22 mouse cellular contexts compared by ENCODE assay signal in genomic region chrX:143044296-143044695, GRCm38 (mm10). TPM values are rescaled to one million over a fixed set of nuclear protein-coding genes. Genes with fewer than 3 reads are reported as not detected.
DNase-seq lines count a peak whose midpoint lies in the region; ATAC-seq and TF ChIP-seq lines count a peak whose summit lies in the region.
"Had no signal": no experiment of that assay in that cellular context is flagged by ENCODE, and none has a peak within 500 bp of the region (broad histone marks: within the 10 kb centered on the region; RNA-seq: fewer than 3 reads in every experiment).

No protein-coding gene starts in this region.

- no peaks in the 10 kb centered on the region for H3K4me1 ChIP-seq in stomach, embryonic 14.5 days (ENCODE audit: control insufficient read depth, insufficient read depth, low read length)
- no peaks in the 10 kb centered on the region for H3K4me1 ChIP-seq in stomach, postnatal 0 days (replicated peaks; ENCODE audit: control insufficient read depth, insufficient read depth)
- H3K4me1 ChIP-seq in liver, postnatal 0 days (ENCODE audit: insufficient read depth): no peaks in the 10 kb centered on the region
- no peaks in the 10 kb centered on the region for H3K4me1 ChIP-seq in hindbrain, embryonic 14.5 days (replicated peaks; ENCODE audit: control insufficient read depth, insufficient read depth, low read length)
- H3K4me1 ChIP-seq: heart, embryonic 13.5 days; hindbrain, embryonic 15.5 days; intestine, embryonic 15.5 days; lung, embryonic 15.5 days; midbrain, embryonic 13.5 days; neural tube, embryonic 12.5 days had no signal

- 93% methylated on average over 4 of the region's 4 CpGs for WGBS in stomach, embryonic 14.5 days
- 89% methylated on average over 4 of the region's 4 CpGs for WGBS in stomach, postnatal 0 days
- 58% methylated on average over 4 of the region's 4 CpGs for WGBS in liver, postnatal 0 days (ENCODE audit: insufficient replicate concordance)
- 96% methylated on average over 4 of the region's 4 CpGs for WGBS in hindbrain, embryonic 14.5 days

- no peak overlapping the region for H3K4me2 ChIP-seq in stomach, embryonic 14.5 days (replicated peaks; ENCODE audit: low read depth, low read length)
- H3K4me2 ChIP-seq in stomach, postnatal 0 days (replicated peaks; ENCODE audit: low read depth): no peak overlapping the region
- H3K4me2 ChIP-seq in liver, postnatal 0 days (ENCODE audit: low read depth, low read length): no peak overlapping the region
- H3K4me2 ChIP-seq in hindbrain, embryonic 14.5 days (replicated peaks): no peak overlapping the region
- H3K4me2 ChIP-seq: heart, embryonic 13.5 days; hindbrain, embryonic 15.5 days; intestine, embryonic 15.5 days; lung, embryonic 15.5 days; midbrain, embryonic 13.5 days; neural tube, embryonic 12.5 days had no signal

- no peaks in the 10 kb centered on the region for H3K9me3 ChIP-seq in stomach, embryonic 14.5 days (ENCODE audit: control insufficient read depth, low read depth, low read length)
- H3K9me3 ChIP-seq in stomach, postnatal 0 days (ENCODE audit: control insufficient read depth, low read length): no peaks in the 10 kb centered on the region
- no peaks in the 10 kb centered on the region for H3K9me3 ChIP-seq in liver, postnatal 0 days (ENCODE audit: low read length)
- H3K9me3 ChIP-seq in hindbrain, embryonic 14.5 days (ENCODE audit: control insufficient read depth, low read length): no peaks in the 10 kb centered on the region
- H3K9me3 ChIP-seq: heart, embryonic 13.5 days; hindbrain, embryonic 15.5 days; intestine, embryonic 15.5 days; lung, embryonic 15.5 days; midbrain, embryonic 13.5 days; neural tube, embryonic 12.5 days had no signal

- TF ChIP-seq EP300 in stomach, postnatal 0 days (optimal IDR thresholded peaks at IDR 0.05): no peak
- TF ChIP-seq EP300 in liver, postnatal 0 days (IDR thresholded peaks at IDR 0.05; ENCODE audit: low read depth): peak; percentile 78

- ATAC-seq in stomach, embryonic 14.5 days (ENCODE audit: insufficient number of reproducible peaks, insufficient read depth, low FRiP score, low read depth): peak; percentile 10; the same call in 1 of the 2 replicates
- ATAC-seq in stomach, postnatal 0 days (ENCODE audit: low FRiP score, low TSS enrichment): no peak
- ATAC-seq in liver, postnatal 0 days: peak; percentile 92
- ATAC-seq in hindbrain, embryonic 14.5 days (ENCODE audit: low FRiP score): no peak
- ATAC-seq: intestine, embryonic 15.5 days; midbrain, embryonic 13.5 days had no signal

- no peaks in the 10 kb centered on the region for H3K36me3 ChIP-seq in stomach, embryonic 14.5 days (ENCODE audit: control insufficient read depth, insufficient read depth, low read length)
- no peaks in the 10 kb centered on the region for H3K36me3 ChIP-seq in stomach, postnatal 0 days (ENCODE audit: control insufficient read depth, insufficient read depth, low read length)
- H3K36me3 ChIP-seq in liver, postnatal 0 days (replicated peaks; ENCODE audit: insufficient read depth, low read length): no peaks in the 10 kb centered on the region
- H3K36me3 ChIP-seq in hindbrain, embryonic 14.5 days (replicated peaks; ENCODE audit: control insufficient read depth, insufficient read depth): no peaks in the 10 kb centered on the region
- H3K36me3 ChIP-seq: heart, embryonic 13.5 days; hindbrain, embryonic 15.5 days; intestine, embryonic 15.5 days; lung, embryonic 15.5 days; midbrain, embryonic 13.5 days; neural tube, embryonic 12.5 days had no signal

- H3K27me3 ChIP-seq in stomach, embryonic 14.5 days (ENCODE audit: control insufficient read depth, insufficient read depth, low read length): no peaks in the 10 kb centered on the region
- H3K27me3 ChIP-seq in stomach, postnatal 0 days (ENCODE audit: control insufficient read depth, insufficient read depth, low read length): no peaks in the 10 kb centered on the region
- no peaks in the 10 kb centered on the region for H3K27me3 ChIP-seq in liver, postnatal 0 days (ENCODE audit: insufficient read depth, low read length)
- no peaks in the 10 kb centered on the region for H3K27me3 ChIP-seq in hindbrain, embryonic 14.5 days (ENCODE audit: control insufficient read depth, insufficient read depth, low read length)
- H3K27me3 ChIP-seq: CH12.LX; hindbrain, embryonic 15.5 days; intestine, embryonic 15.5 days; lung, embryonic 15.5 days; neural tube, embryonic 12.5 days had no signal

- no peak for TF ChIP-seq CTCF in stomach, postnatal 0 days (IDR thresholded peaks at IDR 0.05; ENCODE audit: low read depth)
- TF ChIP-seq CTCF in liver, postnatal 0 days (IDR thresholded peaks at IDR 0.05; ENCODE audit: low read depth): no peak

- no peak for DNase-seq in stomach, postnatal 0 days (ENCODE audit: low spot score)
- peak; percentile 77 for DNase-seq in liver
- no peak for DNase-seq in liver, postnatal 0 days
- DNase-seq in hindbrain, embryonic 14.5 days (ENCODE audit: low spot score): no peak
- DNase-seq in thymus, postnatal 36 days: no peak
- DNase-seq in thymus, postnatal 0 days (ENCODE audit: low spot score): no peak
- DNase-seq: cerebellum, adult 9-11 months; gastrocnemius, adult 2 months; heart, adult 18-20 months; heart, postnatal 36 days; kidney, adult 9 months; kidney, postnatal 25 days; thymus, postnatal 25 days had no signal

- no peak overlapping the region for H3K4me3 ChIP-seq in stomach, embryonic 14.5 days (ENCODE audit: low read depth, low read length)
- H3K4me3 ChIP-seq in stomach, postnatal 0 days (ENCODE audit: low read depth, low read length): no peak overlapping the region
- no peak overlapping the region for H3K4me3 ChIP-seq in liver, postnatal 0 days (ENCODE audit: low read depth, low read length)
- no peak overlapping the region for H3K4me3 ChIP-seq in hindbrain, embryonic 14.5 days (replicated peaks; ENCODE audit: low read length)
- H3K4me3 ChIP-seq: gastrocnemius, adult 2 months; heart, embryonic 13.5 days; hindbrain, embryonic 15.5 days; intestine, embryonic 15.5 days; lung, embryonic 15.5 days; midbrain, embryonic 13.5 days; neural tube, embryonic 12.5 days had no signal

- no peak overlapping the region for H3K9ac ChIP-seq in stomach, embryonic 14.5 days (replicated peaks; ENCODE audit: low read depth, low read length)
- no peak overlapping the region for H3K9ac ChIP-seq in stomach, postnatal 0 days (ENCODE audit: low read length)
- no peak overlapping the region for H3K9ac ChIP-seq in liver, postnatal 0 days (replicated peaks)
- no peak overlapping the region for H3K9ac ChIP-seq in hindbrain, embryonic 14.5 days
- H3K9ac ChIP-seq: heart, embryonic 13.5 days; hindbrain, embryonic 15.5 days; intestine, embryonic 15.5 days; lung, embryonic 15.5 days; midbrain, embryonic 13.5 days; neural tube, embryonic 12.5 days had no signal

- H3K27ac ChIP-seq in stomach, embryonic 14.5 days (ENCODE audit: low read length): no peak overlapping the region
- no peak overlapping the region for H3K27ac ChIP-seq in stomach, postnatal 0 days (replicated peaks)
- peak overlapping the region; percentile 51 for H3K27ac ChIP-seq in liver, postnatal 0 days (ENCODE audit: low read depth)
- H3K27ac ChIP-seq in hindbrain, embryonic 14.5 days: no peak overlapping the region
- H3K27ac ChIP-seq: gastrocnemius, adult 2 months; heart, embryonic 13.5 days; hindbrain, embryonic 15.5 days; intestine, embryonic 15.5 days; lung, embryonic 15.5 days; macrophage; midbrain, embryonic 13.5 days; neural tube, embryonic 12.5 days had no signal

RNA-seq across cellular contexts. Expression of gene Rtl9, which starts 55.1 kb away (rescaled TPM):
- 0.81 and 1.1 TPM in 2 replicates for polyA plus RNA-seq in stomach, embryonic 14.5 days (2014; fragmentation: Nextera tagmentation; extraction: Ambion mirVana)
- polyA plus RNA-seq in stomach, postnatal 0 days (2015; fragmentation: Nextera tagmentation; extraction: Ambion mirVana): 0.15 and 0.24 TPM in 2 replicates
- not detected in 2 replicates for polyA plus RNA-seq in liver, postnatal 0 days (2015; fragmentation: Nextera tagmentation; extraction: Ambion mirVana)
- polyA plus RNA-seq in hindbrain, embryonic 14.5 days (2014; fragmentation: Nextera tagmentation; extraction: Ambion mirVana): 0.67 and 0.77 TPM in 2 replicates
- polyA plus RNA-seq in thymus, postnatal 0 days (2015; fragmentation: Nextera tagmentation; extraction: Ambion mirVana): 0.05 TPM in 1 of 2 replicates, not detected in the other
- polyA plus RNA-seq: heart, embryonic 13.5 days; macrophage had no signal

Comparison
In these comparisons a context has a peak if more than half of its experiments do, and no peak if none do; other contexts are left out.
1. ATAC-seq: peak in stomach, embryonic 14.5 days (single experiment) and liver, postnatal 0 days (single experiment); none in stomach, postnatal 0 days (single experiment) and hindbrain, embryonic 14.5 days (single experiment).